Mouse (Mus musculus): ENCODE data around the gene Fibp.

GRCm38 (mm10) chr19:5463791-5464562 lies 3.6 kb downstream of the Fibp start:
- TF ChIP-seq CTCF (conservative IDR thresholded peaks at IDR 0.05; ENCODE audit: insufficient read depth, insufficient read length, low read depth, low read length), result peak; percentile 76
- no peak for TF ChIP-seq POLR2A (IDR thresholded peaks at IDR 0.05; ENCODE audit: low read depth, low read length)
